Comparison of ENCODE assay signal across 15 mouse cellular contexts in genomic region chr14:91151449-91151848, GRCm38 (mm10).
"Had no signal": no experiment of that assay in that cellular context is flagged by ENCODE, and none has a peak within 500 bp of the region (broad histone marks: within the 10 kb centered on the region; RNA-seq: fewer than 3 reads in every experiment).

No protein-coding gene starts in this region.

- H3K4me3 ChIP-seq: limb, embryonic 12.5 days; liver, embryonic 13.5 days; lung, embryonic 15.5 days; megakaryocyte, embryonic 14.5 days; midbrain, embryonic 13.5 days had no signal

- H3K36me3 ChIP-seq: limb, embryonic 12.5 days; liver, embryonic 13.5 days; lung, embryonic 15.5 days; midbrain, embryonic 13.5 days had no signal

- H3K27me3 ChIP-seq: limb, embryonic 12.5 days; liver, embryonic 13.5 days; lung, embryonic 15.5 days; megakaryocyte, embryonic 14.5 days; midbrain, embryonic 13.5 days had no signal

- H3K9me3 ChIP-seq: limb, embryonic 12.5 days; liver, embryonic 13.5 days; lung, embryonic 15.5 days; megakaryocyte, embryonic 14.5 days; midbrain, embryonic 13.5 days had no signal

- H3K9ac ChIP-seq: limb, embryonic 12.5 days; liver, embryonic 13.5 days; liver, postnatal 0 days; lung, embryonic 15.5 days; midbrain, embryonic 13.5 days had no signal

- DNase-seq: kidney, postnatal 10 days; kidney, postnatal 4 days; liver; liver, embryonic 13.5 days; liver, postnatal 0 days; lung, postnatal 14 days; right cerebral cortex, adult 18-20 months; right cerebral cortex, postnatal 25 days; thymus, postnatal 4 days had no signal

- H3K27ac ChIP-seq: limb, embryonic 12.5 days; liver, embryonic 13.5 days; lung, embryonic 15.5 days; macrophage; midbrain, embryonic 13.5 days; stomach, postnatal 0 days had no signal

- H3K4me1 ChIP-seq: limb, embryonic 12.5 days; liver, embryonic 13.5 days; lung, embryonic 15.5 days; megakaryocyte, embryonic 14.5 days; midbrain, embryonic 13.5 days had no signal

- ATAC-seq: liver, postnatal 0 days; midbrain, embryonic 13.5 days had no signal

- H3K4me2 ChIP-seq: limb, embryonic 12.5 days; liver, embryonic 13.5 days; lung, embryonic 15.5 days; midbrain, embryonic 13.5 days had no signal
